Mouse (Mus musculus) stomach, postnatal 0 days (tissue): ENCODE results near the gene Ppp5c. TPM values are rescaled to one million over a fixed set of nuclear protein-coding genes. Genes with fewer than 3 reads are reported as not detected.

ENCODE experiments used
- ATAC-seq: fragments of 200-750 bp; cut with Nextera tagmentation; 2 replicates; pipeline ENCODE4 v1.8.0; 2017; ENCODE audit not compliant: low FRiP score, low TSS enrichment
- DNase-seq: peaks from one replicate; pipeline ENCODE4 v3.0.0-alpha.2; 2016; ENCODE audit warnings: low spot score
- H3K27ac ChIP-seq: fragments of 300-500 bp; sonication (generic); replicated peaks from 2 replicates; pipeline ENCODE4 v1.5.1; 2014; ENCODE audit warnings: mild to moderate bottlenecking, control low read depth
- H3K27me3 ChIP-seq: fragments of 300-500 bp; sonication (generic); 2 replicates; pipeline ENCODE4 v1.6.1; 2014; ENCODE audit warnings: low read length; ENCODE audit not compliant: control insufficient read depth, insufficient read depth
- H3K36me3 ChIP-seq: fragments of 300-500 bp; sonication (generic); 2 replicates; pipeline ENCODE4 v1.6.1; 2014; ENCODE audit warnings: low read length, mixed read lengths; ENCODE audit not compliant: control insufficient read depth, insufficient read depth
- H3K4me1 ChIP-seq: fragments of 300-500 bp; sonication (generic); replicated peaks from 2 replicates; pipeline ENCODE4 v1.6.1; 2014; ENCODE audit warnings: antibody characterized with exemption; ENCODE audit not compliant: control insufficient read depth, insufficient read depth
- H3K4me2 ChIP-seq: fragments of 300-500 bp; sonication (generic); replicated peaks from 2 replicates; pipeline ENCODE4 v1.6.1; 2014; ENCODE audit warnings: low read depth, mild to moderate bottlenecking, control low read depth, moderate library complexity
- H3K4me3 ChIP-seq: fragments of 300-500 bp; sonication (generic); 2 replicates; pipeline ENCODE4 v1.5.1; 2014; ENCODE audit warnings: low read depth, low read length, control low read depth
- H3K9ac ChIP-seq: fragments of 300-500 bp; sonication (generic); 2 replicates; pipeline ENCODE4 v1.6.1; 2014; ENCODE audit warnings: mild to moderate bottlenecking, low read length, control low read depth, mixed read lengths
- H3K9me3 ChIP-seq: fragments of 300-500 bp; sonication (generic); 2 replicates; pipeline ENCODE4 v1.6.1; 2016; ENCODE audit warnings: low read length; ENCODE audit not compliant: control insufficient read depth
- CTCF ChIP-seq: IDR thresholded peaks from 2 replicates; pipeline ENCODE4 v1.5.1; 2016; ENCODE audit warnings: antibody characterized with exemption, low read depth, mild to moderate bottlenecking, moderate library complexity
- EP300 ChIP-seq: optimal IDR thresholded peaks from 2 replicates; pipeline ENCODE3; 2016; ENCODE audit warnings: antibody characterized with exemption
- WGBS: fragments of 180-500 bp; shearing (Covaris S2); extraction: QIAGEN DNeasy Blood & Tissue Kit; methylation state at CpG from one replicate; pipeline ENCODE4 v1.1.7; 2014; 5-methylcytosine and 5-hydroxymethylcytosine counted together
- polyA plus RNA-seq: library from polyadenylated mRNA; unstranded; fragments of >200 nt; fragmentation: Nextera tagmentation; extraction: Ambion mirVana; gene quantifications from 2 replicates; pipeline ENCODE4 v1.2.1, GENCODE M21; 2015

Gene Ppp5c
- polyA plus RNA-seq, 1 experiment from 2014 or later: 51.6 TPM

DNA sequence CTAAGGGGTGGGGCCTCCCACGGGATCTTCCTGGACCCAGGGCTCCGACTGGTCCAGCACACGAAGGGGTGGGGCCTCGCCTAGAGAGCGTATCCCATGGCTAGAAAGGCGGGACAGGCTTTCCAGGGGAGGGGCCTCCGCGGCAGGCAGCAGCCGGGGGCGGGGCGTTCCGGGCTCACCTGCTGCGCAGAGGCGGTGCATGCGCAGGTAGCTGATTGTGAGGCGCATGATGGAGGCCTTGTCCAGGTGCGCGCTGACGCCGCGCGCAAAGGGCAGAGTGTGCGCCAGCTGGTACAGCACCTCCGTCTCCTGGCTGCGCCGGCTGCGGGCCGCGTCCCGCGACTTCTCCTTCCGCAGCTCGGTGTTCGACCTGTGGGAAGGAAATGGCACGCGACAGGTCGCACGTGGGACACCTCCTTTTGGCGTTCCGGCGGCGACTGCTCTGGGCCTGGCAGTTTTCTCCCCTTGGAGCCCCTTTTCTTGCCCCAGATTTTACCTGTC, 28.4 kb upstream of the Ppp5c start:
- peaks cover 6% of the 10 kb centered on the region for H3K4me1 ChIP-seq
- H3K27me3 ChIP-seq: no peaks in the 10 kb centered on the region
- WGBS: 1% methylated on average over 41 of the region's 42 CpGs
- H3K9me3 ChIP-seq: no peaks in the 10 kb centered on the region
- ATAC-seq (peak; percentile 80), DNase-seq (peak; percentile 98)
- TF ChIP-seq CTCF: no peak
- TF ChIP-seq EP300: no peak
- peak overlapping the region; percentile 99 for H3K27ac ChIP-seq
- peaks cover 7% of the 10 kb centered on the region; the same call in 1 of the 2 replicates for H3K36me3 ChIP-seq
- H3K9ac ChIP-seq: peak overlapping the region; percentile 79
- peak overlapping the region; percentile 86 for H3K4me2 ChIP-seq
- H3K4me3 ChIP-seq: peak overlapping the region; percentile 48

DNA sequence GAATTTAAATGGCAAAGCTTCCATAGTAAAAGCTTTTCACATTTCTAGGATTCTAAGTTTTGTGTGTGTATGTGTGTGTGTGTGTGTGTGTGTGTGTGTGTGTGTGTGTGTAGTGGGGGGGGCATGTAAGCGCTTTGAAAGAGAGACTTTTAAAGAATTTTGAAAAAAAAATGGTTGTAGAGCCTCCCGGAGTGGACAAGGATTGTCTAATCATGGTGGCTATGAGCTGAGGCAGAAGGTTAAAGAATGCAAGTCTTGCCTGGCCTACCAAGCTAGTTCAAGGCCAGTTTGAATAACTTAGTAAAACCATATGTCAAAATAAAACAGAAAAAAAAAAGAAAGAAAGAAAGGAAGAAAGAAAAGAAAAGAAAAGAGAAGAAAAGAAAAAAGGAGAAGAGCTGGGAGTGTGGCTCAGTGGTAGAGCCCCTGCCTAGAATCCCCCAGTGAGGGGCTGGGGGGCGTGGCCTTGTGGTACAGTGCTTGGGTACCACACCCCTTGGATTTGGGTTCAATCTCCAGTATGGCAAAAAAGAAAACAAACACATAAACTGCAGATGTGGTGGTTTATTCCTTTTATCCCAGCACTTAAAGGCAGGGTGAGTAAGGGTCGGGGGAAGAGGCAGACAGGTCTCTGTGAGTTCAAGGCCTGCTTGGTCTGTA, 27.7 kb upstream of the Ppp5c start:
- WGBS: 90% methylated on average over 4 of the region's 4 CpGs
- peak overlapping the region; percentile 86 for H3K4me2 ChIP-seq
- peak overlapping the region; percentile 99; the same call in 1 of the 2 replicates for H3K27ac ChIP-seq
- peak overlapping the region; percentile 48; the same call in 1 of the 2 replicates for H3K4me3 ChIP-seq
- H3K36me3 ChIP-seq: peaks cover 7% of the 10 kb centered on the region; the same call in 1 of the 2 replicates
- ATAC-seq (no peak), DNase-seq (no peak)
- H3K9ac ChIP-seq: no peak overlapping the region
- peaks cover 6% of the 10 kb centered on the region for H3K4me1 ChIP-seq
- TF ChIP-seq EP300: no peak
- TF ChIP-seq CTCF: no peak
- H3K27me3 ChIP-seq: no peaks in the 10 kb centered on the region
- H3K9me3 ChIP-seq: no peaks in the 10 kb centered on the region

DNA sequence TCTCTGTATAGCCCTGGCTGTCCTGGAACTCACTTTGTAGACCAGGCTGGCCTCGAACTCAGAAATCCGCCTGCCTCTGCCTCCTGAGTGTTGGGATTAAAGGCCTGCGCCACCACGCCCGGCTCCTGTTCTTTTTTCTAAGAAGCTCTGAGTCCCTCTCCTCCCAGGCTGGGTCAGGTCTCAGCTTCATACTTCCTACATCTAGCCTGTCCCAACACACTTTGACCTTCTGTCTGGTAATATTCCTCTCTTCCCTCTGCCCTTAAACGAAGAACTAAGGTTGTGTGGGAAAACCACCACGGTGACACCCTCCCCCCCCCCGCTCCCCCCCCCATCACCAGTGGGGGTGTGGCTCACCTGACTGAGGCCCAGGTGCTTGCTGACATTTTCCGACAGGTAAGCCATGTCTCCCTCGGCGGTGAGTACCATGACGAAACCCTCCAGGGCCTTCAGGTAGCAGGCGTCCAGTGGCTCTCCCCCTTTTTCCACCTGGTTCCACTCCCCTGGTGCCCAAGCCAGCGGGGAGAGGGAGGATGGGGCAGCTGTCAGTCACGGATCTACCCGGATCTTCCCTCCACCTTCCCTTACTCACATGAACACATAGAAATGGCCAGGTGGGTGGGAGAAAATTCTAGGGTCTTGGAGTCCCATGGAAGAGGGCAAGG, 26.7 kb upstream of the Ppp5c start:
- WGBS: 93% methylated on average over 14 of the region's 16 CpGs

DNA sequence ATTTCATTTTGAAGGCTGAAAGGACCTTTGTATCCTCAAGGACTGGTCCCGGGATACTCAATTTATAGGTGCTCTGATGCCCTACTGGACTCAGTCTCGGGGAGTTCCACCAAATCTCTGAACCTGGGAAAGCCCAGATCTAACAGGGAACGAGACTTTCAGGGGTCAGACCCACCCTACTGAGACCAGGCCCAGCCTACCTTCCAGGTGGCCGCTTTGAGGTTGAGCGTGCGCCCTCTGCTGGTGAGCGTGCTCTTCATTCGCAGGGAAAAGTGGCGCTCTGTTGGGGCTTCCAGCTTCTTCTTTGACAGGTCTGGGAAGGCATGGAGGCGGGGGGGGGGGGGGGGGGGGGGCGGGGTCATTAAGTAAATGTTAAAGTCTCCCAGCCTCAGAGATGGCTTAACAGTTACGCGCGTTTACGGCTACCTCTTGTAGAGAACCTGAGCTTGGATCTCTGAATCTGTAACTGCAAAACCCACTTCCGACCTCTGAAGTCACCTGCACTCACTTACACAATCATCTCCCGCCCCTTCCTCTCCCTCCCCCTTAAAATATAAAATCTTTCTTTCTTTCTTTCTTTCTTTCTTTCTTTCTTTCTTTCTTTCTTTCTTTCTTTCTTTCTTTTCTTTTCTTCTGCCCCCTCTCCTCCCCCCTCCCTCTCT, 23.3 kb upstream of the Ppp5c start:
- no peaks in the 10 kb centered on the region for H3K9me3 ChIP-seq
- no peak overlapping the region for H3K27ac ChIP-seq
- H3K4me1 ChIP-seq: no peaks in the 10 kb centered on the region
- ATAC-seq: peak; percentile 61
- no peaks in the 10 kb centered on the region for H3K27me3 ChIP-seq
- TF ChIP-seq CTCF: peak; percentile 84
- TF ChIP-seq EP300: no peak
- no peak overlapping the region for H3K9ac ChIP-seq
- H3K36me3 ChIP-seq: peaks cover 22% of the 10 kb centered on the region
- H3K4me3 ChIP-seq: no peak overlapping the region
- DNase-seq: peak; percentile 87
- no peak overlapping the region for H3K4me2 ChIP-seq
- WGBS: 14% methylated on average over 15 of the region's 17 CpGs

More for the DNA sequence above, 26.7 kb upstream of the Ppp5c start:
- H3K36me3 ChIP-seq: peaks cover 7% of the 10 kb centered on the region; the same call in 1 of the 2 replicates
- H3K4me3 ChIP-seq: no peak overlapping the region
- DNase-seq (peak; percentile 16), ATAC-seq (no peak)
- H3K27ac ChIP-seq: no peak overlapping the region
- no peak overlapping the region for H3K9ac ChIP-seq
- no peaks in the 10 kb centered on the region for H3K9me3 ChIP-seq
- H3K27me3 ChIP-seq: no peaks in the 10 kb centered on the region
- peaks cover 3% of the 10 kb centered on the region for H3K4me1 ChIP-seq
- TF ChIP-seq CTCF (no peak), EP300 (no peak)
- H3K4me2 ChIP-seq: no peak overlapping the region

DNA sequence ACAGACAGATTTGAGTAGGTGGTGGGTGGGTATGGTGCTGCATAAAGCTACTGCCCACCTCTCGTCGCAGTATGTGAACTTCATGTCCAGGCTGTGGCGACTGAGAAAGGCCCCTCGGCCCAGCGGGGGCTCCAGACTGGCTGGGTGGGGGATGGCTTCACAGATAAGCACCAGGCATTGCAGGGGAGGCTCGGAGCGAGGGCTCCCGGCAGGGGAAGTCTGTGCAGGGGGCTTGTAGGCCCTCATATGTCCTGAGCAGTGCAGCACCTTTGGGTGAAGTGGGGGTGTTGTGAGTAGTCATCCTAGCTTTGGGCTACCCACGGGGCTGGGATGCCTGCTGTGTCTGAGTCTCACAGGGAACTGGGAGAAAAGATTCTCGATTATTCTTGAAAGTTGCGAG, 22.8 kb upstream of the Ppp5c start:
- Histone ChIP-seq H3K9me3 (no peaks in the 10 kb centered on the region), H3K36me3 (peaks cover 22% of the 10 kb centered on the region), H3K27ac (no peak overlapping the region), H3K4me1 (no peaks in the 10 kb centered on the region), H3K27me3 (no peaks in the 10 kb centered on the region), H3K4me3 (no peak overlapping the region), H3K9ac (no peak overlapping the region), H3K4me2 (no peak overlapping the region)
- no peak for ATAC-seq
- TF ChIP-seq EP300: no peak
- TF ChIP-seq CTCF: no peak
- DNase-seq: peak; percentile 14
- WGBS: 78% methylated on average over 11 of the region's 11 CpGs
